In the genomic region with DNA sequence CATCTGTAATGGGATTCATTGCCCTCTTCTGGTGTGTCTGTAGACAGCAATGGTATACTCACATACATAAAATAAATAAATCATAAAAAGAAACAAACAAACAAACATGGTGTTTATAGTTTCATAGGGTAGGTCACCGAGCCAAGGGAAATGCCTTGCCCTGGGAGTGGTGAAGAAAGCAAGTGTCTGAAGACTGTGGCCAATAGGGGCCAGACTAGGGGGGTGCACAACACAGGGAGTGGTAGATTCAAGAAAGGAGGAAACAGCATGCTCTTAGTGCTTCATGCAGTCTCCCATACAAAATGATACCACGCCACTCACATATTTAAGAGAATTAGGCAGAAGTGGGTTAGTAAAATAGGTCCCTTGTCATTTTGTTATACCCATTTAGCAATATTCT, we compare ENCODE assay signal across 9 mouse cellular contexts. TPM values are rescaled to one million over a fixed set of nuclear protein-coding genes. Genes with fewer than 3 reads are reported as not detected.
A peak's percentile ranks its signal among the peaks of the same experiment; 100 is the strongest.
DNase-seq lines count a peak whose midpoint lies in the region; ATAC-seq and TF ChIP-seq lines count a peak whose summit lies in the region.
"Had no signal": no experiment of that assay in that cellular context is flagged by ENCODE, and none has a peak within 500 bp of the region (broad histone marks: within the 10 kb centered on the region; RNA-seq: fewer than 3 reads in every experiment).

No protein-coding gene starts in this region.

- ATAC-seq in forebrain, embryonic 15.5 days (replicated peaks): peak; percentile 9; the same call in 1 of the 2 replicates
- ATAC-seq in liver, embryonic 15.5 days (ENCODE audit: insufficient read depth): no peak

- peaks cover 5% of the 10 kb centered on the region; the same call in 1 of the 2 replicates for H3K36me3 ChIP-seq in heart, embryonic 10.5 days
- H3K36me3 ChIP-seq in CH12.LX (replicated peaks in 1 of 2; ENCODE audit: control insufficient read depth in 1 of 2, insufficient read depth in 1 of 2, low read length in 1 of 2): peaks cover 13 to 24% of the 10 kb centered on the region in 2 experiments
- H3K36me3 ChIP-seq in forebrain, embryonic 15.5 days: 0 out of 2 replicates have a peak, but pooled peaks cover 4% of the 10 kb centered on the region
- H3K36me3 ChIP-seq in liver, embryonic 15.5 days (replicated peaks): 0 out of 2 replicates have a peak, but pooled peaks cover 2% of the 10 kb centered on the region

- peaks cover 9% of the 10 kb centered on the region; the same call in 1 of the 2 replicates for H3K27me3 ChIP-seq in heart, embryonic 10.5 days (ENCODE audit: insufficient read depth, poor library complexity, severe bottlenecking)
- H3K27me3 ChIP-seq in CH12.LX (replicated peaks): no peaks in the 10 kb centered on the region
- peaks cover 9% of the 10 kb centered on the region; the same call in 1 of the 2 replicates for H3K27me3 ChIP-seq in forebrain, embryonic 15.5 days
- H3K27me3 ChIP-seq in liver, embryonic 15.5 days: peaks cover 16% of the 10 kb centered on the region

- 92% methylated on average over 2 of the region's 2 CpGs for WGBS in heart, embryonic 10.5 days
- WGBS in forebrain, embryonic 15.5 days: 95% methylated on average over 2 of the region's 2 CpGs
- WGBS in liver, embryonic 15.5 days (ENCODE audit: insufficient replicate concordance): 93% methylated on average over 2 of the region's 2 CpGs

- peak overlapping the region; percentile 91 for H3K4me3 ChIP-seq in heart, embryonic 10.5 days
- H3K4me3 ChIP-seq in CH12.LX (replicated peaks in 1 of 3; ENCODE audit: low read depth in 2 of 3, low read length in 2 of 3, poor library complexity in 1 of 3): peak overlapping the region; percentile 63 to 91 (median 86)
- peak overlapping the region; percentile 50 for H3K4me3 ChIP-seq in forebrain, embryonic 15.5 days
- peak overlapping the region; percentile 82 for H3K4me3 ChIP-seq in liver, embryonic 15.5 days (replicated peaks)

- H3K4me2 ChIP-seq in CH12.LX (ENCODE audit: insufficient read depth, low read depth, poor library complexity, severe bottlenecking): peak overlapping the region; percentile 47
- peak overlapping the region; percentile 62 for H3K4me2 ChIP-seq in forebrain, embryonic 15.5 days (replicated peaks)
- peak overlapping the region; percentile 80 for H3K4me2 ChIP-seq in liver, embryonic 15.5 days

- no peaks in the 10 kb centered on the region for H3K9me3 ChIP-seq in heart, embryonic 10.5 days
- H3K9me3 ChIP-seq in CH12.LX (replicated peaks; ENCODE audit: low read length): no peaks in the 10 kb centered on the region
- H3K9me3 ChIP-seq in forebrain, embryonic 15.5 days: no peaks in the 10 kb centered on the region
- H3K9me3 ChIP-seq in liver, embryonic 15.5 days (replicated peaks): no peaks in the 10 kb centered on the region

- DNase-seq in heart, embryonic 10.5 days (ENCODE audit: low spot score): no peak
- no peak for DNase-seq in heart, adult 8-10 months (ENCODE audit: low spot score)
- peak; percentile 61 for DNase-seq in CH12.LX (ENCODE audit: extremely low read depth)
- no peak for DNase-seq in adrenal gland, postnatal 36 days
- DNase-seq in layer of hippocampus, adult 9-11 months: no peak
- no peak for DNase-seq in thymus, postnatal 25 days

- peaks cover 13% of the 10 kb centered on the region for H3K4me1 ChIP-seq in heart, embryonic 10.5 days
- peaks cover 11 to 54% of the 10 kb centered on the region in 2 experiments for H3K4me1 ChIP-seq in CH12.LX (ENCODE audit: control insufficient read depth in 1 of 2, insufficient read depth in 2 of 2)
- peaks cover 22% of the 10 kb centered on the region for H3K4me1 ChIP-seq in forebrain, embryonic 15.5 days
- H3K4me1 ChIP-seq in liver, embryonic 15.5 days (replicated peaks): peaks cover 9% of the 10 kb centered on the region

- no peak overlapping the region for H3K27ac ChIP-seq in heart, embryonic 10.5 days
- peak overlapping the region; percentile 97 for H3K27ac ChIP-seq in CH12.LX (ENCODE audit: insufficient read depth, low read depth)
- H3K27ac ChIP-seq in forebrain, embryonic 15.5 days (replicated peaks): no peak overlapping the region
- H3K27ac ChIP-seq in liver, embryonic 15.5 days (replicated peaks): no peak overlapping the region

- H3K79me2 ChIP-seq in CH12.LX (replicated peaks; ENCODE audit: control insufficient read depth, extremely low read depth, insufficient read depth, poor library complexity, severe bottlenecking): peaks cover 39% of the 10 kb centered on the region

- peak overlapping the region; percentile 61 for H3K9ac ChIP-seq in CH12.LX (ENCODE audit: insufficient read depth, low read depth)
- peak overlapping the region; percentile 28; the same call in 1 of the 2 replicates for H3K9ac ChIP-seq in forebrain, embryonic 15.5 days (replicated peaks)
- H3K9ac ChIP-seq in liver, embryonic 15.5 days: no peak overlapping the region

- peak in 1 of 2 experiments; percentile 39; a peak in 1 of 4 replicates for TF ChIP-seq CTCF in CH12.LX (conservative IDR thresholded peaks at IDR 0.05 in 1 of 2, IDR thresholded peaks at IDR 0.05 in 1 of 2; ENCODE audit: low read depth in 2 of 2, low read length in 2 of 2)

- dilution Hi-C loops in CH12.LX (cut with MboI; ENCODE audit: extremely low pct_ligation_motif_present, extremely low pct_unique_long_range_greater_than_20kb, low sequenced_read_pairs): no loop called here

- no peak for TF ChIP-seq RAD21 in CH12.LX (IDR thresholded peaks at IDR 0.05; ENCODE audit: low read depth, low read length)

- no peak for TF ChIP-seq POLR2A in CH12.LX (IDR thresholded peaks at IDR 0.05; ENCODE audit: low read depth, low read length)

- no peak for TF ChIP-seq EP300 in CH12.LX (IDR thresholded peaks at IDR 0.05; ENCODE audit: low read length)

- in situ Hi-C loops in CH12.LX (cut with MboI; ENCODE audit: low pct_ligation_motif_present, low pct_unique_long_range_greater_than_20kb, low sequenced_read_pairs): loop anchor here (10.0 kb wide), 1 partner anchor 370 kb away; no protein-coding TSS in a partner anchor

TF ChIP-seq in CH12.LX, 34 proteins besides CTCF, POLR2A, EP300 and RAD21:
- TF ChIP-seq MAZ (IDR thresholded peaks at IDR 0.05; ENCODE audit: low read depth, low read length) (no peak), MYC (IDR thresholded peaks at IDR 0.05; ENCODE audit: low read depth, low read length) (0 out of 2 replicates have a peak, but pooled peaks have one; percentile 0)

RNA-seq across cellular contexts. Expression of a gene that starts 0.6 kb away (rescaled TPM):
- 73.4 and 90.6 TPM in 2 replicates for polyA plus RNA-seq in heart, embryonic 10.5 days (2016; fragmentation: Nextera tagmentation; extraction: Ambion mirVana)
- total RNA-seq in heart, adult 8-10 months (2022): 10 to 100 TPM; 39.1 to 47.6 (median 42.0) TPM
- total RNA-seq in CH12.LX (2012; rRNA removed) (61.7 and 62.2 TPM in 2 replicates), CH12.LX (2014; rRNA removed) (77.8 and 85.7 TPM in 2 replicates)
- polyA plus RNA-seq in CH12.LX (2012; ENCODE audit: insufficient read length, low read depth): 86.1 and 86.4 TPM in 2 replicates
- 104 and 105 TPM in 2 replicates for polyA plus RNA-seq in forebrain, embryonic 15.5 days (2015; fragmentation: Nextera tagmentation; extraction: Ambion mirVana)
- polyA plus RNA-seq in liver, embryonic 15.5 days (2015; fragmentation: Nextera tagmentation; extraction: Ambion mirVana): 25.1 and 25.9 TPM in 2 replicates
- 10 to 100 TPM; 42.6 to 51.5 TPM for total RNA-seq in adrenal gland, postnatal 36 days (2021)

RNA-seq across cellular contexts. Expression of a gene that starts 11.8 kb away (rescaled TPM):
- 0.02 TPM in 1 of 2 replicates, not detected in the other for polyA plus RNA-seq in heart, embryonic 10.5 days (2016; fragmentation: Nextera tagmentation; extraction: Ambion mirVana)
- total RNA-seq in heart, adult 8-10 months (2022): not detected
- total RNA-seq in CH12.LX (2012; rRNA removed) (0.04 TPM in 1 of 2 replicates, not detected in the other), CH12.LX (2014; rRNA removed) (not detected in 2 replicates)
- 0.05 and 0.10 TPM in 2 replicates for polyA plus RNA-seq in CH12.LX (2012; ENCODE audit: insufficient read length, low read depth)
- not detected in 2 replicates for polyA plus RNA-seq in forebrain, embryonic 15.5 days (2015; fragmentation: Nextera tagmentation; extraction: Ambion mirVana)
- not detected in 2 replicates for polyA plus RNA-seq in liver, embryonic 15.5 days (2015; fragmentation: Nextera tagmentation; extraction: Ambion mirVana)
- under 1 TPM; 0.07 to 0.10 TPM for total RNA-seq in adrenal gland, postnatal 36 days (2021)
- total RNA-seq: ES-E14 had no signal
